Mouse (Mus musculus) spleen, adult 2 months (tissue): Measurements from ENCODE around the gene Casz1.

Experiments used
- CTCF ChIP-seq: fragments of 200-500 bp; IDR thresholded peaks from 2 replicates; pipeline ENCODE4 v1.5.1; 2011; ENCODE audit warnings: mild to moderate bottlenecking, inconsistent platforms; ENCODE audit not compliant: insufficient read depth, insufficient read length, insufficient replicate concordance; ENCODE audit errors: extremely low read depth
- POLR2A ChIP-seq: fragments of 200-500 bp; IDR thresholded peaks from 2 replicates; pipeline ENCODE4 v1.6.1; 2011; ENCODE audit warnings: low read depth, low read length, inconsistent platforms

- TF ChIP-seq CTCF = no peak
- no peak for TF ChIP-seq POLR2A
These were observed 28.6 kb upstream of the Casz1 start for GRCm38 (mm10) chr4:148775476-148776269.
